Mouse (Mus musculus) spleen, adult 12 weeks (tissue): Measurements from ENCODE around the gene Sec22b.

Experiments used
- DNase-seq: peaks from one replicate; pipeline ENCODE4 v3.0.0; 2022; ENCODE audit warnings: low spot score

The Sec22b gene

GRCm38 (mm10) chr3:97911093-97911492 is 10.1 kb downstream of the Sec22b start:
- no peak for DNase-seq

GRCm38 (mm10) chr3:97915081-97915480 is 14.1 kb downstream of the Sec22b start:
- no peak for DNase-seq

- no peak for DNase-seq
Measured at GRCm38 (mm10) chr3:97918885-97919550, 18.0 kb downstream of the Sec22b start.

- no peak for DNase-seq
Measured at GRCm38 (mm10) chr3:97925246-97925645, 24.3 kb downstream of the Sec22b start.

- DNase-seq: no peak
Measured at GRCm38 (mm10) chr3:97927322-97927721, 26.3 kb downstream of the Sec22b start.

GRCm38 (mm10) chr3:97928968-97929858 is 28.2 kb downstream of the Sec22b start:
- DNase-seq: peak; percentile 53

GRCm38 (mm10) chr3:97930141-97930786 is 29.3 kb downstream of the Sec22b start:
- DNase-seq: no peak

GRCm38 (mm10) chr3:97930787-97931158 is 29.8 kb downstream of the Sec22b start:
- no peak for DNase-seq

GRCm38 (mm10) chr3:97931310-97931885 is 30.4 kb downstream of the Sec22b start:
- DNase-seq: no peak

- peak; percentile 31 for DNase-seq
Measured at GRCm38 (mm10) chr3:97932131-97932530, 31.1 kb downstream of the Sec22b start.

- DNase-seq: no peak
Measured at GRCm38 (mm10) chr3:97932771-97933170, 31.8 kb downstream of the Sec22b start.

- DNase-seq: no peak
Measured at GRCm38 (mm10) chr3:97933251-97933650, 32.3 kb downstream of the Sec22b start.

GRCm38 (mm10) chr3:97933811-97934210 is 32.8 kb downstream of the Sec22b start:
- DNase-seq: no peak

- DNase-seq: no peak
Measured at GRCm38 (mm10) chr3:97934331-97935300, 33.6 kb downstream of the Sec22b start.

GRCm38 (mm10) chr3:97937068-97937944 is 36.3 kb downstream of the Sec22b start:
- no peak for DNase-seq

- DNase-seq: no peak
Measured at GRCm38 (mm10) chr3:97937945-97938266, 36.9 kb downstream of the Sec22b start.

GRCm38 (mm10) chr3:97938814-97939526 is 38.0 kb downstream of the Sec22b start:
- DNase-seq: no peak

- DNase-seq: no peak
Measured at GRCm38 (mm10) chr3:97939626-97940510, 38.9 kb downstream of the Sec22b start.
